Mouse (Mus musculus) hindbrain, embryonic 16.5 days (tissue): ENCODE measurements around the gene Lrrc8c. TPM values are rescaled to one million over a fixed set of nuclear protein-coding genes. Genes with fewer than 3 reads are reported as not detected.

Experiments used
- ATAC-seq: fragments of 200-750 bp; cut with Nextera tagmentation; 2 replicates; pipeline ENCODE4 v1.8.0; 2017; ENCODE audit warnings: moderate TSS enrichment, moderate library complexity
- H3K27ac ChIP-seq: fragments of 300-500 bp; sonication (generic); 2 replicates; pipeline ENCODE4 v1.5.1; 2014; ENCODE audit warnings: low read depth, mild to moderate bottlenecking, control low read depth, low read length, moderate library complexity
- H3K27me3 ChIP-seq: fragments of 300-500 bp; sonication (generic); replicated peaks from 2 replicates; pipeline ENCODE4 v1.6.1; 2014; ENCODE audit warnings: low read length; ENCODE audit not compliant: control insufficient read depth, insufficient read depth
- H3K36me3 ChIP-seq: fragments of 300-500 bp; sonication (generic); 2 replicates; pipeline ENCODE4 v1.6.1; 2014; ENCODE audit warnings: mild to moderate bottlenecking, low read length, moderate library complexity, mixed read lengths; ENCODE audit not compliant: control insufficient read depth, insufficient read depth
- H3K4me1 ChIP-seq: fragments of 300-500 bp; sonication (generic); 2 replicates; pipeline ENCODE4 v1.6.1; 2014; ENCODE audit warnings: low read depth, low read length; ENCODE audit not compliant: control insufficient read depth, insufficient read depth
- H3K4me2 ChIP-seq: fragments of 300-500 bp; sonication (generic); 2 replicates; pipeline ENCODE4 v1.6.1; 2014; ENCODE audit warnings: mild to moderate bottlenecking, low read length, control low read depth, moderate library complexity
- H3K4me3 ChIP-seq: fragments of 300-500 bp; sonication (generic); 2 replicates; pipeline ENCODE4 v1.5.1; 2014; ENCODE audit warnings: mild to moderate bottlenecking, low read length, control low read depth, moderate library complexity
- H3K9ac ChIP-seq: fragments of 300-500 bp; sonication (generic); 2 replicates; pipeline ENCODE4 v1.6.1; 2014; ENCODE audit warnings: low read depth, mild to moderate bottlenecking, control low read depth, low read length, moderate library complexity
- H3K9me3 ChIP-seq: fragments of 300-500 bp; sonication (generic); 2 replicates; pipeline ENCODE4 v1.6.1; 2014; ENCODE audit warnings: mild to moderate bottlenecking, low read length, moderate library complexity; ENCODE audit not compliant: control insufficient read depth
- WGBS: fragments of 180-500 bp; shearing (Covaris S2); extraction: QIAGEN DNeasy Blood & Tissue Kit; methylation state at CpG from one replicate; pipeline ENCODE4 v1.1.7; 2014; 5-methylcytosine and 5-hydroxymethylcytosine counted together
- polyA plus RNA-seq: library from polyadenylated mRNA; unstranded; fragments of >200 nt; fragmentation: Nextera tagmentation; extraction: Ambion mirVana; gene quantifications from 2 replicates; pipeline ENCODE4 v1.2.1, GENCODE M21; 2015

Lrrc8c gene
- polyA plus RNA-seq, 1 experiment from 2014 or later: 15.1 TPM

- Histone ChIP-seq H3K36me3 (no peaks in the 10 kb centered on the region), H3K4me2 (no peak overlapping the region), H3K27me3 (no peaks in the 10 kb centered on the region), H3K27ac (no peak overlapping the region), H3K9me3 (no peaks in the 10 kb centered on the region; the same call in 1 of the 2 replicates), H3K4me1 (no peaks in the 10 kb centered on the region), H3K9ac (no peak overlapping the region), H3K4me3 (no peak overlapping the region)
- WGBS: 79% methylated on average over 8 of the region's 8 CpGs
- no peak for ATAC-seq
These were observed 124.1 kb downstream of the Lrrc8c start for GRCm38 (mm10) chr5:105643276-105643675.

GRCm38 (mm10) chr5:105644195-105644594 lies 125.0 kb downstream of the Lrrc8c start:
- H3K36me3 ChIP-seq: no peaks in the 10 kb centered on the region
- H3K4me1 ChIP-seq: no peaks in the 10 kb centered on the region
- no peak overlapping the region for H3K4me3 ChIP-seq
- no peak overlapping the region for H3K4me2 ChIP-seq
- H3K27ac ChIP-seq: no peak overlapping the region
- H3K9ac ChIP-seq: no peak overlapping the region
- ATAC-seq: no peak
- H3K9me3 ChIP-seq: no peaks in the 10 kb centered on the region
- 93% methylated on average over 6 of the region's 6 CpGs for WGBS
- H3K27me3 ChIP-seq: no peaks in the 10 kb centered on the region

GRCm38 (mm10) chr5:105647094-105647493 lies 127.9 kb downstream of the Lrrc8c start:
- no peaks in the 10 kb centered on the region for H3K27me3 ChIP-seq
- no peaks in the 10 kb centered on the region for H3K4me1 ChIP-seq
- H3K4me2 ChIP-seq: no peak overlapping the region
- no peaks in the 10 kb centered on the region for H3K9me3 ChIP-seq
- ATAC-seq: no peak
- H3K9ac ChIP-seq: no peak overlapping the region
- no peak overlapping the region for H3K4me3 ChIP-seq
- no peaks in the 10 kb centered on the region for H3K36me3 ChIP-seq
- WGBS: 90% methylated on average over 7 of the region's 7 CpGs
- H3K27ac ChIP-seq: no peak overlapping the region

- Histone ChIP-seq H3K9me3 (no peaks in the 10 kb centered on the region), H3K4me1 (no peaks in the 10 kb centered on the region), H3K36me3 (no peaks in the 10 kb centered on the region), H3K9ac (no peak overlapping the region), H3K4me2 (no peak overlapping the region), H3K27me3 (no peaks in the 10 kb centered on the region), H3K4me3 (no peak overlapping the region), H3K27ac (no peak overlapping the region)
- 51% methylated on average over 7 of the region's 7 CpGs for WGBS
- ATAC-seq: peak; percentile 54; the same call in 1 of the 2 replicates
These were observed 129.6 kb downstream of the Lrrc8c start for GRCm38 (mm10) chr5:105648648-105649287.

GRCm38 (mm10) chr5:105649514-105650001 lies 130.4 kb downstream of the Lrrc8c start:
- no peak overlapping the region for H3K4me2 ChIP-seq
- no peak for ATAC-seq
- no peak overlapping the region for H3K4me3 ChIP-seq
- H3K9ac ChIP-seq: no peak overlapping the region
- no peaks in the 10 kb centered on the region for H3K27me3 ChIP-seq
- H3K4me1 ChIP-seq: no peaks in the 10 kb centered on the region; the same call in 1 of the 2 replicates
- no peaks in the 10 kb centered on the region for H3K36me3 ChIP-seq
- no peaks in the 10 kb centered on the region for H3K9me3 ChIP-seq
- WGBS: 92% methylated on average over 10 of the region's 10 CpGs
- no peak overlapping the region for H3K27ac ChIP-seq

GRCm38 (mm10) chr5:105650728-105651479 lies 131.7 kb downstream of the Lrrc8c start:
- ATAC-seq: no peak
- Histone ChIP-seq H3K4me2 (no peak overlapping the region), H3K27ac (no peak overlapping the region), H3K27me3 (no peaks in the 10 kb centered on the region), H3K4me1 (no peaks in the 10 kb centered on the region; the same call in 1 of the 2 replicates), H3K9me3 (no peaks in the 10 kb centered on the region), H3K4me3 (no peak overlapping the region), H3K9ac (no peak overlapping the region), H3K36me3 (no peaks in the 10 kb centered on the region)
- 89% methylated on average over 8 of the region's 8 CpGs for WGBS

GRCm38 (mm10) chr5:105651561-105651991 lies 132.4 kb downstream of the Lrrc8c start:
- no peak for ATAC-seq
- Histone ChIP-seq H3K4me1 (no peaks in the 10 kb centered on the region; the same call in 1 of the 2 replicates), H3K9ac (no peak overlapping the region), H3K36me3 (no peaks in the 10 kb centered on the region), H3K27ac (no peak overlapping the region), H3K27me3 (no peaks in the 10 kb centered on the region), H3K9me3 (no peaks in the 10 kb centered on the region), H3K4me2 (no peak overlapping the region), H3K4me3 (no peak overlapping the region)
- 75% methylated on average over 11 of the region's 11 CpGs for WGBS

- Histone ChIP-seq H3K9me3 (no peaks in the 10 kb centered on the region), H3K4me1 (no peaks in the 10 kb centered on the region; the same call in 1 of the 2 replicates), H3K27me3 (no peaks in the 10 kb centered on the region), H3K4me3 (no peak overlapping the region), H3K9ac (peak overlapping the region; percentile 13; the same call in 1 of the 2 replicates), H3K4me2 (peak overlapping the region; percentile 34), H3K27ac (no peak overlapping the region), H3K36me3 (no peaks in the 10 kb centered on the region)
- ATAC-seq: peak; percentile 86
- 26% methylated on average over 15 of the region's 15 CpGs for WGBS
These were observed 135.3 kb downstream of the Lrrc8c start for GRCm38 (mm10) chr5:105654237-105655063.
